Mouse (Mus musculus): ENCODE measurements around the gene Tnk2.
A peak's percentile ranks its signal among the peaks of the same experiment; 100 is the strongest.

GRCm38 (mm10) chr16:32668472-32668871 lies 24.8 kb downstream of the Tnk2 start:
- TF ChIP-seq CTCF (IDR thresholded peaks at IDR 0.05; ENCODE audit: control insufficient read depth, insufficient read depth, low read length) (peak; percentile 45; the same call in 1 of the 2 replicates), POLR2A (IDR thresholded peaks at IDR 0.05; ENCODE audit: borderline replicate concordance, control insufficient read depth, low read depth, low read length) (no peak)

All from bone marrow, adult 2 months (tissue).